Mouse (Mus musculus) MEL (cell line): Measurements from ENCODE around the gene Rsad2.

Source experiments
- CHD1 ChIP-seq: IDR thresholded peaks from 2 replicates; pipeline ENCODE4 v1.6.1; 2012; ENCODE audit warnings: low read depth, mild to moderate bottlenecking, inconsistent platforms, low read length, improper control_type of control experiment
- CTCF ChIP-seq, 3 experiments: IDR thresholded peaks in 2 of 3; conservative IDR thresholded peaks in 1 of 3; 2 replicates each; pipeline ENCODE4 v1.5.1; 2011 to 2012; ENCODE audit warnings: low read length in 3 of 3, low read depth in 2 of 3, mild to moderate bottlenecking in 2 of 3, improper control_type of control experiment in 1 of 3, inconsistent platforms in 1 of 3, mixed read lengths in 1 of 3, moderate library complexity in 1 of 3; ENCODE audit not compliant: control insufficient read depth in 1 of 3, insufficient read depth in 1 of 3, poor library complexity in 1 of 3, severe bottlenecking in 1 of 3
- HCFC1 ChIP-seq: IDR thresholded peaks from 2 replicates; pipeline ENCODE4 v1.6.1; 2012; ENCODE audit warnings: low read depth, mild to moderate bottlenecking, inconsistent platforms, low read length, improper control_type of control experiment, moderate library complexity
- MAX ChIP-seq: IDR thresholded peaks from 2 replicates; pipeline ENCODE4 v1.6.1; 2011; ENCODE audit warnings: low read length, improper control_type of control experiment
- MEF2A ChIP-seq: IDR thresholded peaks from 2 replicates; pipeline ENCODE4 v1.6.1; 2014; ENCODE audit warnings: low read depth, mild to moderate bottlenecking, inconsistent platforms, low read length, improper control_type of control experiment; ENCODE audit not compliant: poor library complexity, insufficient replicate concordance, severe bottlenecking; ENCODE audit errors: extremely low read depth
- NRF1 ChIP-seq: IDR thresholded peaks from 2 replicates; pipeline ENCODE4 v1.6.1; 2014; ENCODE audit warnings: low read depth, mild to moderate bottlenecking, inconsistent platforms, low read length, improper control_type of control experiment, moderate library complexity; ENCODE audit not compliant: poor library complexity, insufficient read depth, severe bottlenecking
- POLR2A ChIP-seq, 2 experiments: IDR thresholded peaks; 2 replicates each; pipeline ENCODE4 v1.6.1; 2011 to 2012; ENCODE audit warnings: low read length in 2 of 2, mild to moderate bottlenecking in 2 of 2, control low read depth in 1 of 2, improper control_type of control experiment in 1 of 2, low read depth in 1 of 2, moderate library complexity in 1 of 2; ENCODE audit not compliant: control insufficient read depth in 1 of 2, insufficient read depth in 1 of 2, poor library complexity in 1 of 2
- POLR2AphosphoS2 ChIP-seq: IDR thresholded peaks from 2 replicates; pipeline ENCODE4 v1.6.1; 2011; ENCODE audit warnings: low read length, improper control_type of control experiment
- SMC3 ChIP-seq: IDR thresholded peaks from 2 replicates; pipeline ENCODE4 v1.6.1; 2011; ENCODE audit warnings: low read depth, low read length, improper control_type of control experiment
- UBTF ChIP-seq: IDR thresholded peaks from 2 replicates; pipeline ENCODE4 v1.6.1; 2012; ENCODE audit warnings: low read depth, mild to moderate bottlenecking, inconsistent platforms, low read length, improper control_type of control experiment, moderate library complexity, borderline replicate concordance; ENCODE audit not compliant: insufficient read depth

DNA sequence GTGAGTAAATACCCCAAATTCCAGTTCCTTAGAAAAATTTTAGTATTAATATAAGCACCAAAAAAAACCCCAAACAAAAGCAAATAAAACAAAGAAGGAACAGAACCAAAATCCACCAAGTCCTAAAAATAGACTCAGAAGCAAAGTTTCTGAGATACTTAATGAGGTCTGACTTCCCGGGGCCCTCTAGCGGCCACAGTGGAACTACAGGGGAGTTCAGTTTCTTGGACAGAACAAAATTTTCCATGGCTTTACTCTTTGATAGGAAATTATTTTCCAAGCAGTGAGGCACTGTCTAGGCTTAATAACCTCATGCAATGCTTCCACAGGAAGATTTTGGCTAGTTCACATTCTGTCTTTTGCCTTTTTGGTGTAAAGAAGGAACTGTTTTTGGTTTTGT, 12.2 kb downstream of the Rsad2 start:
- no peak for TF ChIP-seq HCFC1
- no peak for TF ChIP-seq NRF1
- peak; percentile 56 to 67 (median 61) for TF ChIP-seq CTCF (IDR thresholded peaks at IDR 0.05 in 2 of 3, conservative IDR thresholded peaks at IDR 0.05 in 1 of 3; ENCODE audit: control insufficient read depth in 1 of 3, insufficient read depth in 1 of 3, low read depth in 2 of 3, low read length in 3 of 3, poor library complexity in 1 of 3, severe bottlenecking in 1 of 3)
- no peak for TF ChIP-seq CHD1
- TF ChIP-seq POLR2A (IDR thresholded peaks at IDR 0.05; ENCODE audit: control insufficient read depth in 1 of 2, insufficient read depth in 1 of 2, low read depth in 1 of 2, low read length in 2 of 2, poor library complexity in 1 of 2) = no peak
- TF ChIP-seq SMC3 = peak; percentile 37
- TF ChIP-seq POLR2AphosphoS2 = no peak
- no peak for TF ChIP-seq UBTF
- TF ChIP-seq MEF2A = no peak
- TF ChIP-seq MAX = no peak
